16 mouse cellular contexts compared by ENCODE assay signal in the genomic region with DNA sequence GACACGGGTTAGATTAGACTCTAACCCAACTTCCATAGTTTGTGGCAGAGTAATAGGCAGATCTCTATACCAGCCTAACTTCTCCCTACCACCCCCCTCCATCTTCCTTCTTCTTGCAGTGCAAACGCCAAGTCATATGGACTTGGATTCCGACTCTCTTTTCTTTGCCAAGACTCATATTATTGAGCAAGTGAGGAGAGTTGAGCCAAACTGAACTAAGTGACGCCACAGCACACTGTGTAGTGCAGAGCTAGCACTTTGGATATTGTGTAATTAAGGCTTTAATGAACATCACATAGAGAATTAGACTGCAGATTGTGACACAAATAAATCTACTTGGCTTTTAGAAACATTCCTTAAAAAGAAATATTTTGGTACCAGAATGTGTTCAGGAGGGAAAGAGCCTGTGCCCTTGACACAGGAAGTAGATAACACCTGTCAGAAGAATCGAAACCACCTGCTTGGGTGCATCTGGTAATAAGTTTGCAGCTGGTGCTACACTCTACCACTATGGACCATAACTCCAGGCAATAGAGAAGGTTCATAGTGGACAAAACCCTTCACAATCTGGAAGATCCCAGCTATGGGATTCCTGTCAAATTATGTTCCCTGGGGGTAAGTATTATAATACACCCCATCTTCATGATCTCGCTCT.
DNase-seq lines count a peak whose midpoint lies in the region; ATAC-seq and TF ChIP-seq lines count a peak whose summit lies in the region.
"Had no signal": no experiment of that assay in that cellular context is flagged by ENCODE, and none has a peak within 500 bp of the region (broad histone marks: within the 10 kb centered on the region; RNA-seq: fewer than 3 reads in every experiment).

No protein-coding gene starts in this region.

- H3K27me3 ChIP-seq in forebrain, embryonic 15.5 days = no peaks in the 10 kb centered on the region
- H3K27me3 ChIP-seq in forebrain, embryonic 11.5 days (ENCODE audit: control insufficient read depth, insufficient read depth, low read length) = no peaks in the 10 kb centered on the region
- no peaks in the 10 kb centered on the region for H3K27me3 ChIP-seq in liver, adult 2 months (ENCODE audit: control insufficient read depth, insufficient read depth, low read length)
- no peaks in the 10 kb centered on the region for H3K27me3 ChIP-seq in liver, postnatal 0 days (ENCODE audit: insufficient read depth, low read length)
- no peaks in the 10 kb centered on the region for H3K27me3 ChIP-seq in heart, embryonic 15.5 days
- H3K27me3 ChIP-seq: embryonic facial prominence, embryonic 15.5 days; hindbrain, embryonic 15.5 days; limb, embryonic 13.5 days; megakaryocyte, embryonic 14.5 days; Patski had no signal

- no peak for TF ChIP-seq EP300 in liver, postnatal 0 days (IDR thresholded peaks at IDR 0.05; ENCODE audit: low read depth)

- TF ChIP-seq POLR2A in liver, adult 2 months (IDR thresholded peaks at IDR 0.05; ENCODE audit: extremely low read depth, insufficient read depth, low read length) = no peak

- no peak overlapping the region for H3K4me3 ChIP-seq in forebrain, embryonic 15.5 days
- H3K4me3 ChIP-seq in forebrain, embryonic 11.5 days (ENCODE audit: low read depth, low read length) = no peak overlapping the region
- H3K4me3 ChIP-seq in liver, adult 2 months (ENCODE audit: insufficient read depth, low read depth, low read length) = no peak overlapping the region
- H3K4me3 ChIP-seq in liver, postnatal 0 days (ENCODE audit: low read depth, low read length) = no peak overlapping the region
- no peak overlapping the region for H3K4me3 ChIP-seq in heart, embryonic 15.5 days
- H3K4me3 ChIP-seq: embryonic facial prominence, embryonic 15.5 days; hindbrain, embryonic 15.5 days; limb, embryonic 13.5 days; megakaryocyte, embryonic 14.5 days had no signal

- H3K9ac ChIP-seq in forebrain, embryonic 15.5 days (replicated peaks) = no peak overlapping the region
- no peak overlapping the region for H3K9ac ChIP-seq in forebrain, embryonic 11.5 days (ENCODE audit: low read length)
- H3K9ac ChIP-seq in liver, adult 2 months (ENCODE audit: low read depth, low read length) = no peak overlapping the region
- no peak overlapping the region for H3K9ac ChIP-seq in liver, postnatal 0 days (replicated peaks)
- no peak overlapping the region for H3K9ac ChIP-seq in heart, embryonic 15.5 days
- H3K9ac ChIP-seq: embryonic facial prominence, embryonic 15.5 days; hindbrain, embryonic 15.5 days; limb, embryonic 13.5 days had no signal

- peak; percentile 82 for ATAC-seq in forebrain, embryonic 15.5 days (replicated peaks)
- no peak for ATAC-seq in forebrain, embryonic 11.5 days (replicated peaks; ENCODE audit: low FRiP score)
- no peak for ATAC-seq in liver, postnatal 0 days
- no peak for ATAC-seq in heart, embryonic 15.5 days (replicated peaks; ENCODE audit: insufficient number of reproducible peaks, insufficient read depth, low FRiP score, low read depth)
- ATAC-seq: CD4-positive, CD25-positive, alpha-beta regulatory T cell, adult 4 months; Patski had no signal

- no peaks in the 10 kb centered on the region for H3K9me3 ChIP-seq in forebrain, embryonic 15.5 days
- no peaks in the 10 kb centered on the region for H3K9me3 ChIP-seq in forebrain, embryonic 11.5 days (ENCODE audit: control insufficient read depth, low read length)
- no peaks in the 10 kb centered on the region for H3K9me3 ChIP-seq in liver, postnatal 0 days (ENCODE audit: low read length)
- H3K9me3 ChIP-seq in heart, embryonic 15.5 days (replicated peaks) = no peaks in the 10 kb centered on the region
- H3K9me3 ChIP-seq: embryonic facial prominence, embryonic 15.5 days; hindbrain, embryonic 15.5 days; limb, embryonic 13.5 days; megakaryocyte, embryonic 14.5 days had no signal

- no peaks in the 10 kb centered on the region for H3K36me3 ChIP-seq in forebrain, embryonic 15.5 days
- H3K36me3 ChIP-seq in forebrain, embryonic 11.5 days (ENCODE audit: control insufficient read depth, insufficient read depth, low read length) = no peaks in the 10 kb centered on the region
- no peaks in the 10 kb centered on the region for H3K36me3 ChIP-seq in liver, adult 2 months (ENCODE audit: control insufficient read depth, insufficient read depth, low read length)
- no peaks in the 10 kb centered on the region for H3K36me3 ChIP-seq in liver, postnatal 0 days (replicated peaks; ENCODE audit: insufficient read depth, low read length)
- H3K36me3 ChIP-seq in heart, embryonic 15.5 days = no peaks in the 10 kb centered on the region
- H3K36me3 ChIP-seq: embryonic facial prominence, embryonic 15.5 days; hindbrain, embryonic 15.5 days; limb, embryonic 13.5 days had no signal

- no peak overlapping the region for H3K27ac ChIP-seq in forebrain, embryonic 15.5 days (replicated peaks)
- H3K27ac ChIP-seq in forebrain, embryonic 11.5 days (ENCODE audit: low read depth, low read length) = no peak overlapping the region
- H3K27ac ChIP-seq in liver, adult 2 months (replicated peaks; ENCODE audit: insufficient read depth, low read depth, low read length) = no peak overlapping the region
- no peak overlapping the region for H3K27ac ChIP-seq in liver, postnatal 0 days (ENCODE audit: low read depth)
- 0 out of 2 replicates have a peak overlapping the region, but pooled peaks have one; percentile 16 for H3K27ac ChIP-seq in heart, embryonic 15.5 days
- H3K27ac ChIP-seq: hindbrain, embryonic 15.5 days; limb, embryonic 13.5 days had no signal

- no peaks in the 10 kb centered on the region for H3K4me1 ChIP-seq in forebrain, embryonic 15.5 days
- H3K4me1 ChIP-seq in forebrain, embryonic 11.5 days (replicated peaks; ENCODE audit: control insufficient read depth, insufficient read depth, low read length) = no peaks in the 10 kb centered on the region
- H3K4me1 ChIP-seq in liver, adult 2 months (ENCODE audit: control insufficient read depth, insufficient read depth, low read length) = no peaks in the 10 kb centered on the region
- no peaks in the 10 kb centered on the region for H3K4me1 ChIP-seq in liver, postnatal 0 days (ENCODE audit: insufficient read depth)
- H3K4me1 ChIP-seq in heart, embryonic 15.5 days (replicated peaks) = peaks cover 6% of the 10 kb centered on the region
- H3K4me1 ChIP-seq: hindbrain, embryonic 15.5 days; limb, embryonic 13.5 days; megakaryocyte, embryonic 14.5 days had no signal

- no peaks in the 10 kb centered on the region for H3K79me2 ChIP-seq in liver, adult 2 months (ENCODE audit: control insufficient read depth, insufficient read depth, low read length)

- DNase-seq in forebrain, embryonic 11.5 days (ENCODE audit: low spot score) = no peak
- peak; percentile 69 for DNase-seq in liver, adult 2 months (ENCODE audit: extremely low read depth, low read depth, low spot score)
- no peak for DNase-seq in liver, postnatal 0 days
- peak; percentile 4 for DNase-seq in lung, postnatal 25 days (ENCODE audit: low spot score)
- no peak for DNase-seq in right cerebral cortex, adult 18-20 months
- DNase-seq in right cerebral cortex, postnatal 36 days (ENCODE audit: low spot score in 2 of 2) = no peak
- DNase-seq: cerebellum, postnatal 14 days; gastrocnemius, postnatal 14 days had no signal

- 72% methylated on average over 6 of the region's 6 CpGs for WGBS in forebrain, embryonic 15.5 days
- 84% methylated on average over 6 of the region's 6 CpGs for WGBS in forebrain, embryonic 11.5 days
- 44% methylated on average over 6 of the region's 6 CpGs for WGBS in liver, adult 2 months
- 66% methylated on average over 6 of the region's 6 CpGs for WGBS in liver, postnatal 0 days (ENCODE audit: insufficient replicate concordance)
- 64% methylated on average over 6 of the region's 6 CpGs for WGBS in heart, embryonic 15.5 days

- TF ChIP-seq CTCF in liver, adult 2 months (IDR thresholded peaks at IDR 0.05; ENCODE audit: low read depth, low read length) = no peak
- TF ChIP-seq CTCF in liver, postnatal 0 days (IDR thresholded peaks at IDR 0.05; ENCODE audit: low read depth) = no peak

- H3K4me2 ChIP-seq in forebrain, embryonic 15.5 days (replicated peaks) = no peak overlapping the region
- no peak overlapping the region for H3K4me2 ChIP-seq in forebrain, embryonic 11.5 days (ENCODE audit: low read depth, low read length, severe bottlenecking)
- H3K4me2 ChIP-seq in liver, postnatal 0 days (ENCODE audit: low read depth, low read length) = no peak overlapping the region
- H3K4me2 ChIP-seq in heart, embryonic 15.5 days = no peak overlapping the region
- H3K4me2 ChIP-seq: embryonic facial prominence, embryonic 15.5 days; hindbrain, embryonic 15.5 days; limb, embryonic 13.5 days had no signal

Comparison
In these comparisons a context has a peak if more than half of its experiments do, and no peak if none do; other contexts are left out.
1. DNase-seq: peak in liver, adult 2 months (single experiment) and lung, postnatal 25 days (single experiment); none in forebrain, embryonic 11.5 days (single experiment), liver, postnatal 0 days (single experiment), right cerebral cortex, adult 18-20 months (single experiment) and right cerebral cortex, postnatal 36 days (0 of 2).